Mouse (Mus musculus) E14TG2a.4 (cell line): Measurements from ENCODE around the gene 4933402J07Rik.

Experiments
- H3K27me3 ChIP-seq: 2 replicates; pipeline ENCODE4 v1.6.1; 2014; ENCODE audit warnings: low read length, control low read depth; ENCODE audit not compliant: insufficient read depth
- H3K36me3 ChIP-seq: 2 replicates; pipeline ENCODE4 v1.6.1; 2014; ENCODE audit warnings: low read length, control low read depth; ENCODE audit not compliant: insufficient read depth
- H3K4me1 ChIP-seq: replicated peaks from 2 replicates; pipeline ENCODE4 v1.6.1; 2014; ENCODE audit warnings: low read depth, low read length, control low read depth
- H3K4me3 ChIP-seq: replicated peaks from 2 replicates; pipeline ENCODE4 v1.5.1; 2014; ENCODE audit warnings: mild to moderate bottlenecking, low read length
- H3K9me3 ChIP-seq: 2 replicates; pipeline ENCODE4 v1.6.1; 2014; ENCODE audit warnings: low read length, control low read depth
- CTCF ChIP-seq: conservative IDR thresholded peaks from 2 replicates; pipeline ENCODE4 v1.5.1; 2014; ENCODE audit warnings: low read length
- NANOG ChIP-seq: IDR thresholded peaks from 2 replicates; pipeline ENCODE4 v1.6.1; 2014; ENCODE audit warnings: borderline replicate concordance, low read length, mixed read lengths
- POU5F1 ChIP-seq: IDR thresholded peaks from 2 replicates; pipeline ENCODE4 v1.6.1; 2014; ENCODE audit warnings: low read length, borderline replicate concordance

Gene 4933402J07Rik

GRCm38 (mm10) chr8:87629656-87630055, 66.0 kb downstream of the 4933402J07Rik start:
- Histone ChIP-seq H3K9me3 (peaks cover 8% of the 10 kb centered on the region), H3K27me3 (peaks cover 6% of the 10 kb centered on the region; the same call in 1 of the 2 replicates), H3K4me1 (peaks cover 47% of the 10 kb centered on the region), H3K4me3 (peak overlapping the region; percentile 45), H3K36me3 (no peaks in the 10 kb centered on the region)
- TF ChIP-seq NANOG = peak; percentile 46
- no peak for TF ChIP-seq CTCF

- Histone ChIP-seq H3K9me3 (no peaks in the 10 kb centered on the region), H3K4me1 (peaks cover 61% of the 10 kb centered on the region), H3K4me3 (no peak overlapping the region), H3K36me3 (no peaks in the 10 kb centered on the region), H3K27me3 (peaks cover 6% of the 10 kb centered on the region; the same call in 1 of the 2 replicates)
- TF ChIP-seq POU5F1 (no peak), NANOG (no peak), CTCF (no peak)
Observed at GRCm38 (mm10) chr8:87631776-87632175, 68.1 kb downstream of the 4933402J07Rik start.

GRCm38 (mm10) chr8:87636226-87636742, 72.6 kb downstream of the 4933402J07Rik start:
- TF ChIP-seq POU5F1 = no peak
- TF ChIP-seq NANOG = no peak
- TF ChIP-seq CTCF = no peak
- Histone ChIP-seq H3K9me3 (no peaks in the 10 kb centered on the region), H3K27me3 (peaks cover 15% of the 10 kb centered on the region), H3K4me3 (no peak overlapping the region), H3K36me3 (no peaks in the 10 kb centered on the region), H3K4me1 (peaks cover 31% of the 10 kb centered on the region)
